Mouse (Mus musculus): ENCODE results near the gene Cmc2.

The Cmc2 gene

DNA sequence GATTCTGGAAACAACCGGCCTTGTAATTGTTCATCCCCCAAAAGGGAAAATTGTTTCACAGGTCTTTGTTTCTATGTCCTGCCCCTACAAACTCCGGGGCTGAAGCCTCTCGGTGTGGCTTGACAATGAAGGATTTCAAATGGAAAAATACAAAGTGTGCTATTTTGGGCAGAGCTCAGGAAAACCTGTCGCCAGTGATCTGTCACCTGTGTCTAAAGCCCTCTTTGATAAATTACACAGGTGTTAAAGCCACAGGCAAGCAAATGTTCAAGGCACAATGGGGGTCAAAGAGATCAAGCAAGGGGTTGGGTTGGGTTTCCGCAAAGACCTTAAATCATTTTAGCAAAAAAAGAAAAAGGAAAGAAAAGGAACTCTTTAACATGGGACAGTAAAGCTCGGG lies 78.6 kb downstream of the Cmc2 start:
- DNase-seq (ENCODE audit: low spot score), result no peak

Measured in c-Kit-positive CD71-positive TER-119-positive erythroid progenitor cells, embryonic 14.5 days (primary cell).